Mouse (Mus musculus) CH12.LX (cell line): Measurements from ENCODE around the gene Rab5if.

ENCODE experiments used
- CTCF ChIP-seq, 2 experiments: IDR thresholded peaks in 1 of 2; conservative IDR thresholded peaks in 1 of 2; 2 replicates each; pipeline ENCODE4 v1.5.1; 2011 to 2012; ENCODE audit warnings: low read depth in 2 of 2, low read length in 2 of 2, improper control_type of control experiment in 1 of 2, inconsistent platforms in 1 of 2, mild to moderate bottlenecking in 1 of 2, moderate library complexity in 1 of 2
- EP300 ChIP-seq: IDR thresholded peaks from 2 replicates; pipeline ENCODE4 v1.6.1; 2011; ENCODE audit warnings: low read length, improper control_type of control experiment
- ETS1 ChIP-seq: conservative IDR thresholded peaks from 2 replicates; pipeline ENCODE4 v1.6.1; 2012; ENCODE audit warnings: low read depth, mild to moderate bottlenecking, inconsistent platforms, low read length, improper control_type of control experiment, moderate library complexity
- HCFC1 ChIP-seq: IDR thresholded peaks from 2 replicates; pipeline ENCODE4 v1.6.1; 2012; ENCODE audit warnings: low read depth, mild to moderate bottlenecking, inconsistent platforms, low read length, improper control_type of control experiment
- MXI1 ChIP-seq: IDR thresholded peaks from 2 replicates; pipeline ENCODE4 v1.6.1; 2011; ENCODE audit warnings: mild to moderate bottlenecking, low read depth, low read length, improper control_type of control experiment
- POLR2A ChIP-seq: IDR thresholded peaks from 2 replicates; pipeline ENCODE4 v1.6.1; 2011; ENCODE audit warnings: low read depth, mild to moderate bottlenecking, improper control_type of control experiment, low read length
- ZKSCAN1 ChIP-seq: IDR thresholded peaks from 2 replicates; pipeline ENCODE4 v1.6.1; 2012; ENCODE audit warnings: low read depth, inconsistent platforms, low read length, improper control_type of control experiment, borderline replicate concordance
- ZNF384 ChIP-seq: IDR thresholded peaks from 2 replicates; pipeline ENCODE4 v1.6.1; 2012; ENCODE audit warnings: low read depth, low read length, improper control_type of control experiment, inconsistent platforms

DNA sequence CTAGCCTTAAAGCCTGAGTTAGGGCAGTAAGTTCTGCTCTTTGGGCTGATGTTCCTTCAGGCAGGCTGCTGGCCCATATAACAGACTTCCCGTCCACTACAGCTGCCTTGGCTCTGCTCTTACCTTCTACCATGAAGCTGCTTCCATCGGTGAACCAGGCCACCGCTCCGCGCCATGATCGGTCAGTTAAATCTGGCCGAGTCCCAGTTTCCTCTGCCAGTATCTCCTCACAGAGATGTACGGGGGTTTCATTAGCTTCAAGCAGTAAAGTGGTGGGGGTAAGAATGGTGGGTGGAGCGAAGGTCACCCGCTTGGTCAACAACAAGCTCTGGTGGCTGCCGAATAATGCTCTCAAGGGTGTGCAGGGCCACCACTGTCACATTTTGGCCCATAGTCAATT is 28.6 kb upstream of the Rab5if start:
- TF ChIP-seq ETS1 (no peak), POLR2A (no peak), CTCF (conservative IDR thresholded peaks at IDR 0.05 in 1 of 2, IDR thresholded peaks at IDR 0.05 in 1 of 2; ENCODE audit: low read depth in 2 of 2, low read length in 2 of 2) (no peak), ZNF384 (no peak), EP300 (no peak), MXI1 (no peak), ZKSCAN1 (no peak), HCFC1 (no peak)
